Mouse (Mus musculus): ENCODE results near the gene Ush2a. TPM values are rescaled to one million over a fixed set of nuclear protein-coding genes. Genes with fewer than 3 reads are reported as not detected.

The Ush2a gene
- total and polyA plus RNA-seq, 3 experiments, result under 0.01 to 0.04 TPM; not detected in 1

GRCm38 (mm10) chr1:188551802-188552201 is 290.0 kb downstream of the Ush2a start:
- Histone ChIP-seq H3K79me2 (ENCODE audit: control insufficient read depth, insufficient read depth, low read length, poor library complexity) (no peaks in the 10 kb centered on the region), H3K9ac (ENCODE audit: control insufficient read depth, low read depth, low read length, poor library complexity, severe bottlenecking) (no peak overlapping the region), H3K27ac (ENCODE audit: control insufficient read depth, low read depth, low read length) (no peak overlapping the region), H3K9me3 (replicated peaks; ENCODE audit: insufficient read depth, low read length) (no peaks in the 10 kb centered on the region), H3K27me3 (ENCODE audit: control insufficient read depth in 1 of 2, insufficient read depth in 2 of 2, low read length in 2 of 2) (no peaks in the 10 kb centered on the region), H3K4me1 (ENCODE audit: control insufficient read depth in 1 of 2, insufficient read depth in 2 of 2, low read length in 2 of 2) (no peaks in the 10 kb centered on the region), H3K4me3 (ENCODE audit: control insufficient read depth in 1 of 2, insufficient read depth in 1 of 2, low read depth in 2 of 2, low read length in 2 of 2) (no peak overlapping the region), H3K36me3 (ENCODE audit: control insufficient read depth in 1 of 2, insufficient read depth in 2 of 2, low read length in 2 of 2) (no peaks in the 10 kb centered on the region)
- TF ChIP-seq MAZ (IDR thresholded peaks at IDR 0.05; ENCODE audit: low read depth, low read length) (no peak), CHD1 (IDR thresholded peaks at IDR 0.05; ENCODE audit: low read depth, low read length) (no peak), ELF1 (IDR thresholded peaks at IDR 0.05; ENCODE audit: low read depth, low read length) (no peak), MXI1 (IDR thresholded peaks at IDR 0.05; ENCODE audit: low read depth, low read length) (no peak), HCFC1 (IDR thresholded peaks at IDR 0.05; ENCODE audit: low read depth, low read length) (no peak), ZKSCAN1 (IDR thresholded peaks at IDR 0.05; ENCODE audit: low read depth, low read length) (no peak), JUND (IDR thresholded peaks at IDR 0.05; ENCODE audit: low read depth, low read length) (no peak), BHLHE40 (IDR thresholded peaks at IDR 0.05; ENCODE audit: borderline replicate concordance, low read depth, low read length) (no peak), CHD2 (IDR thresholded peaks at IDR 0.05; ENCODE audit: low read length) (no peak), MAFK (IDR thresholded peaks at IDR 0.05; ENCODE audit: borderline replicate concordance, low read depth, low read length) (no peak), RAD21 (IDR thresholded peaks at IDR 0.05; ENCODE audit: low read depth, low read length) (no peak)
- DNase-seq (ENCODE audit: low read depth, low spot score), result no peak

- TF ChIP-seq USF1 (IDR thresholded peaks at IDR 0.05; ENCODE audit: low read depth, low read length), result no peak
- no peak for TF ChIP-seq ELF1 (IDR thresholded peaks at IDR 0.05; ENCODE audit: low read depth, low read length)
- no peak for TF ChIP-seq KAT2A (conservative IDR thresholded peaks at IDR 0.05; ENCODE audit: low read depth, low read length)
- TF ChIP-seq TBP (IDR thresholded peaks at IDR 0.05; ENCODE audit: low read depth, low read length), result no peak
- no peak for TF ChIP-seq POLR2A (IDR thresholded peaks at IDR 0.05; ENCODE audit: control insufficient read depth in 1 of 2, insufficient read depth in 1 of 2, low read depth in 1 of 2, low read length in 2 of 2, poor library complexity in 1 of 2)
- no peak for TF ChIP-seq GABPA (IDR thresholded peaks at IDR 0.05; ENCODE audit: low read depth, low read length)
- no peak for TF ChIP-seq SIN3A (IDR thresholded peaks at IDR 0.05; ENCODE audit: low read length)
- no peak for TF ChIP-seq MAX (IDR thresholded peaks at IDR 0.05; ENCODE audit: low read length)
- no peak for TF ChIP-seq JUND (IDR thresholded peaks at IDR 0.05; ENCODE audit: low read depth, low read length)
- no peak for TF ChIP-seq E2F4 (IDR thresholded peaks at IDR 0.05; ENCODE audit: borderline replicate concordance, low read depth, low read length)
- no peak for TF ChIP-seq HCFC1 (IDR thresholded peaks at IDR 0.05; ENCODE audit: low read depth, low read length)
- no peak for TF ChIP-seq CHD2 (IDR thresholded peaks at IDR 0.05; ENCODE audit: low read length)
- no peaks in the 10 kb centered on the region for H3K9me3 ChIP-seq (replicated peaks; ENCODE audit: insufficient read depth, low read length)
These were observed 297.1 kb downstream of the Ush2a start for GRCm38 (mm10) chr1:188558911-188559310.

More at GRCm38 (mm10) chr1:188558911-188559310, 297.1 kb downstream of the Ush2a start:
- Histone ChIP-seq H3K36me3 (ENCODE audit: control insufficient read depth in 1 of 2, insufficient read depth in 2 of 2, low read length in 2 of 2) (no peaks in the 10 kb centered on the region), H3K79me2 (ENCODE audit: control insufficient read depth, insufficient read depth, low read length, poor library complexity) (no peaks in the 10 kb centered on the region), H3K4me3 (ENCODE audit: control insufficient read depth in 1 of 2, insufficient read depth in 1 of 2, low read depth in 2 of 2, low read length in 2 of 2) (no peak overlapping the region), H3K27me3 (ENCODE audit: control insufficient read depth in 1 of 2, insufficient read depth in 2 of 2, low read length in 2 of 2) (no peaks in the 10 kb centered on the region), H3K27ac (ENCODE audit: control insufficient read depth, low read depth, low read length) (no peak overlapping the region), H3K4me1 (ENCODE audit: control insufficient read depth in 1 of 2, insufficient read depth in 2 of 2, low read length in 2 of 2) (no peaks in the 10 kb centered on the region), H3K9ac (ENCODE audit: control insufficient read depth, low read depth, low read length, poor library complexity, severe bottlenecking) (no peak overlapping the region)
- peak; percentile 60 for DNase-seq (ENCODE audit: low read depth, low spot score)

All from MEL (cell line).